Mouse (Mus musculus): Measurements from ENCODE around the gene Trpm3. TPM values are rescaled to one million over a fixed set of nuclear protein-coding genes. Genes with fewer than 3 reads are reported as not detected.

Gene Trpm3
- polyA plus RNA-seq, 1 experiment from 2014 or later, result 37.2 TPM

DNA sequence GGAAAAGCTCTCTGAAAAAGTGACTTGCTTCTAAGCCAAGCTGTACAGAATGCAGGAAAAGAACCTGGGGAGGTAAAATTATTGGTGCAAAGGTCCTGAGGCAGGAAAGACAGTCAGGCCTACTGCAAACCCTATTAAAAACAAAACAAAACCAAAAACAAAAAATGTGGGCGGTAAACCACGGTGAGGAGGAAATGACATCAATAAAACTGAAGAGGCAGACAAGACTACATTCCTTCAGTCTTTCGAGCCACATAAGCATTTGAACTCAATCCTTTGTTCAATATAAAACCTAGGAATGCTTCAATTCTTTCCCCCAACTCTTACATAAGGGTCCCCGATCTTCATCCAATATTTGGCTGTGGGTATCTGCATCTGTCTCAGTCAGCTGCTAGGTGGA is 814.3 kb downstream of the Trpm3 start:
- ATAC-seq (ENCODE audit: low FRiP score, low read depth), result no peak
- no peaks in the 10 kb centered on the region for H3K9me3 ChIP-seq
- H3K27me3 ChIP-seq, result no peaks in the 10 kb centered on the region
- H3K9ac ChIP-seq, result no peak overlapping the region
- WGBS, result 91% methylated on average over 4 of the region's 4 CpGs
- no peak overlapping the region for H3K4me3 ChIP-seq
- peaks cover 1% of the 10 kb centered on the region; the same call in 1 of the 2 replicates for H3K4me1 ChIP-seq (replicated peaks)
- H3K27ac ChIP-seq (replicated peaks), result no peak overlapping the region
- 0 out of 2 replicates have a peak, but pooled peaks cover under 1% of the 10 kb centered on the region for H3K36me3 ChIP-seq
- H3K4me2 ChIP-seq, result no peak overlapping the region

DNA sequence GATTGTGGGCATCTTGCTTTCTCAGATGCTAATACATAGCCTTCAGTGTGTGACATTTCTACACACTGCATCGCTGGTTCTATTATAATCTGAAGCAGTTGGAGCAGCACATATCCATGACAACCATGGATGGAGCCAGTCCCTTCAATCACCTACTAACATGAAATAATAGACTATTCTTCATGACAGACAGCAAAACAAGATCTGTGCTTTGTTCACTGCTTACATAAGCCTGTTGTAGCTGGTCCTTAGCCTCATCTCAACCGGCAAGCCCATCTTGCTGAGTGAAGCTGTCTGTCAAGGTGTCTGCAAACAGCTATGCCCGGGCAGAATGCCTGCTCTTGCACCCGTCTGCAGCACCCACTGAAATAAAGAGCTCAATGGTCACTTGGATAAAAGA is 819.6 kb downstream of the Trpm3 start:
- Histone ChIP-seq H3K27ac (replicated peaks) (0 out of 2 replicates have a peak overlapping the region, but pooled peaks have one; percentile 20), H3K27me3 (no peaks in the 10 kb centered on the region), H3K9me3 (no peaks in the 10 kb centered on the region), H3K4me2 (no peak overlapping the region), H3K4me1 (replicated peaks) (peaks cover 20% of the 10 kb centered on the region), H3K4me3 (no peak overlapping the region), H3K9ac (no peak overlapping the region), H3K36me3 (no peaks in the 10 kb centered on the region)
- ATAC-seq (ENCODE audit: low FRiP score, low read depth), result 0 out of 2 replicates have a peak, but pooled peaks have one; percentile 13
- WGBS, result 31% methylated on average over 4 of the region's 4 CpGs

DNA sequence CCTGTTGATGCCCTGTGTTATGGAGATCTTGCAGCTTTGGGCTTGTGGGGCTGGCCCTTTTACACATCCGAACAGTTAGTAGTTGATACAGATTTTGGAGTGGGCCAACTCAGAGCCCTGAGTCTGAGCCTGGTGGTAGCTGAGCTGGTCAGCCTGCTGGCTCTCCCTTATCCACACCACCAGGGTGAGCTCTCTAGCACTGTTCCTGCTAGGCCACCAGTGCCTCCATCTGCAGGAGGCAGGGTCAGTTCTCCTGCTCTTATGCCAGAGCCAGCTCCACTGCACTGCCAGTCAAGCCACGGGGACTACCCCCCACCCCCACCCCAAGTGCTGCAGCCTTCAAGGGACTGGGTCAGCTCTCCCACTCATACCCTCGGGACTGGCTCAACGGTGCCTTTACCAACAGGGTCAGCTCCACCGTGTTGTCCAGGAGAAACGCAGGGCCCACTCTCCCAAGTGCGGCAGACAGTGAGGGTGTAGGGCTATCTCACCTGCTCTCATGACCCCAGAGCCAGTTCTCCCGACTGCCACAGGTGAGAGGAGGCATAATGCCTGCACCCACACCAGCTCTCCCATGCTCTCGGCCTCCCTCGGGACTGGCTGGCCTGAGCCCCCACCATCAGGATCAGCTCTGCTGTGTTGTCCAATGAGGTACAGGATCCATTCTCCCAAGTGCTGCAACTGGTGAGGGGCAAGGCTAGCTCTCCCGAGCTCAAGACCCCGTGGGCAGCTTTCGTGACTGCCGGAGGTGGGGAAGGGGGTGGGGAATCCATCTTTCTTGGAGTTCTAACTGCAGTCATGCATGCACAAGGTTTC is 821.8 kb downstream of the Trpm3 start:
- H3K4me3 ChIP-seq, result no peak overlapping the region
- H3K27me3 ChIP-seq, result no peaks in the 10 kb centered on the region
- H3K36me3 ChIP-seq, result no peaks in the 10 kb centered on the region
- H3K9me3 ChIP-seq, result no peaks in the 10 kb centered on the region
- peaks cover 24% of the 10 kb centered on the region for H3K4me1 ChIP-seq (replicated peaks)
- no peak overlapping the region for H3K9ac ChIP-seq
- H3K4me2 ChIP-seq, result no peak overlapping the region
- no peak overlapping the region for H3K27ac ChIP-seq (replicated peaks)
- peak; percentile 36; the same call in 1 of the 2 replicates for ATAC-seq (ENCODE audit: low FRiP score, low read depth)
- WGBS, result 73% methylated on average over 14 of the region's 14 CpGs

DNA sequence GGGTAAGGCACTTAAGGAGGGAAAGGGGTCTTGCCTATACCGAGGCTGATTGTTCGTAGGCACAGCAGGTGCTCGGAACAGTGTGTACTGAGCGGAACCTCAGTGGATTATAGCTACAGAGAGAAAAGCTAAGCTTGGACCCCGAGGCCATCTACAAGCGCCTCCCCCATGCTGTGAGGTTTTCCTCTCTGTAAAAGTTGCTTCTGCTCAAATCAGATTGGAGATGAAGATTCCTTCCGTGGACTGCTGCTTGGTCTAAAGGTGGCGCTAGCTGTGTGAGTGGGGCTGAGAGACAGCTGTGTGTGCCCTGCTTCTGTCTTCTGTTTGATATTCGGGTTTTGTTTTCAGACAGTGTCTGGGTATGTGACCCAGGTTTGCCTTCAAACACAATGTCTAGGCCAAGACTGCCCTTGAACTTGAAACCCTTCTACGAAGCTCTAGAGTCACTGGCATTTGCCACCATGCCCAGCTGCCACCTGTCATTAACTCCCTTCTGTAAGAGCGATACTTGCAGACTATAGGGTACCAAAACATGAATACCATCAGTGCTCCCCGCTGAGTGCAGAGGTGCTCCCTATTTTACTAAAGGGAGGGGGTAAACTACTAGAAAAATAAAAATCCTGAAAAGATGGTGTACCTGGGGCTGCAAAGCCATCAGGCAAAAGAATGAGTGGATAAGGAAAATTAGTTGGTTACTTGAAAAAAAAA is 823.3 kb downstream of the Trpm3 start:
- no peak overlapping the region for H3K27ac ChIP-seq (replicated peaks)
- no peaks in the 10 kb centered on the region for H3K27me3 ChIP-seq
- H3K4me3 ChIP-seq, result no peak overlapping the region
- no peaks in the 10 kb centered on the region for H3K36me3 ChIP-seq
- peaks cover 24% of the 10 kb centered on the region for H3K4me1 ChIP-seq (replicated peaks)
- 48% methylated on average over 12 of the region's 12 CpGs for WGBS
- no peaks in the 10 kb centered on the region for H3K9me3 ChIP-seq
- no peak overlapping the region for H3K4me2 ChIP-seq
- no peak for ATAC-seq (ENCODE audit: low FRiP score, low read depth)
- no peak overlapping the region for H3K9ac ChIP-seq

DNA sequence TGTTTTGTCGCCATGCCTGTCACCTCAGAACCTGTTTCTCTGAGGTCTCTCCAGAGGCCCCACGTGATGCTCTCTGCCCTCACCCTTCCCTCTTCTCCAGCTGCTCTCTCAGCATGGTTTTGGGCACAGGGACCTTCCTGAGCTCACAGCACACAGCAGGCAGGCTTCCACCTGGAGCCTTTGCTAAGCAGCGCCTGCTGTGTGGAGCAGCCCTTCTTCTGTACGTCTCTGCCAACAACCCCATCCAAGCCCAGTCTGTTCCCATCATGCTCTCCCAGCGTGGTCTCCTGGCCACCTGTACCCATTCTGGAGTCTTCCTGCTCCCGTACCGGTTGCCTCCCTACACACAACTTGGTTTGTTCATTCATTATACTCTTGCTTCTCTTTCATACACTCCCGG is 823.9 kb downstream of the Trpm3 start:
- Histone ChIP-seq H3K27ac (replicated peaks) (no peak overlapping the region), H3K9ac (no peak overlapping the region), H3K4me3 (no peak overlapping the region), H3K36me3 (no peaks in the 10 kb centered on the region), H3K27me3 (no peaks in the 10 kb centered on the region), H3K9me3 (no peaks in the 10 kb centered on the region), H3K4me2 (no peak overlapping the region), H3K4me1 (replicated peaks) (peaks cover 24% of the 10 kb centered on the region)
- 41% methylated on average over 8 of the region's 8 CpGs for WGBS
- ATAC-seq (ENCODE audit: low FRiP score, low read depth), result no peak

DNA sequence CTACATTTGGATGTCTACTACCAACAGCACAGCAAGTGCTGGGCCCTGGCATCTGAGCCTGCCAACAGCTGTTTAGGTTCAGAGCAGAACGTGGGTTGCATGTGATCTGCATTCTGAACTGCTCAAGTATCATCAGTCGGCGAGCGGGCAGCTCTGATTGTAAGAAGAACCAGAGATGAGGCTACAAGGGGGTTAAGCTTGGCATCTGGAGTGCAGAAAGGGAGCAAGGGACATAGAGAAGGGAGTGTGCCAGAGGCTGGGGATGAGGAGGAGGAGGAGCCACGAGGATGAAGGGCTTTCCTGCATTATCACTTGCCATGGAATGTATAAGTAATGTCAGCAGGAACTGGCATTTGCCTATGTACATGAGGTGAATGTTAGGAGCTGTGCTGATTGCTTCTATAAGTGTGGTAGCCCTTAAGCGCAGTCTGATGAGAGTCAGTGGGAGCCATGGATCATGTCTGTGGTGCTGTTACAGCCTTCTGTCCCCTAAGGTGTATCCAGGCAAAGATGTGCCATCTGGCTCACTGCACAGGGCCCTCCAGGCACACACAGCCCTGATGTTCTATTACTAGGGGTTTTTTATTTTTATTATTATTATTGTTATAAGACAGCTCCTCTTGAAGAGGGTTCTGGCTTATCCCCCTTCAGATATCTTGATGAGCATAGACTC is 825.0 kb downstream of the Trpm3 start:
- WGBS, result 59% methylated on average over 6 of the region's 6 CpGs
- Histone ChIP-seq H3K4me3 (no peak overlapping the region), H3K4me1 (replicated peaks) (peaks cover 18% of the 10 kb centered on the region), H3K36me3 (no peaks in the 10 kb centered on the region), H3K9me3 (no peaks in the 10 kb centered on the region), H3K27ac (replicated peaks) (no peak overlapping the region), H3K9ac (no peak overlapping the region), H3K4me2 (no peak overlapping the region), H3K27me3 (no peaks in the 10 kb centered on the region)
- ATAC-seq (ENCODE audit: low FRiP score, low read depth), result no peak

DNA sequence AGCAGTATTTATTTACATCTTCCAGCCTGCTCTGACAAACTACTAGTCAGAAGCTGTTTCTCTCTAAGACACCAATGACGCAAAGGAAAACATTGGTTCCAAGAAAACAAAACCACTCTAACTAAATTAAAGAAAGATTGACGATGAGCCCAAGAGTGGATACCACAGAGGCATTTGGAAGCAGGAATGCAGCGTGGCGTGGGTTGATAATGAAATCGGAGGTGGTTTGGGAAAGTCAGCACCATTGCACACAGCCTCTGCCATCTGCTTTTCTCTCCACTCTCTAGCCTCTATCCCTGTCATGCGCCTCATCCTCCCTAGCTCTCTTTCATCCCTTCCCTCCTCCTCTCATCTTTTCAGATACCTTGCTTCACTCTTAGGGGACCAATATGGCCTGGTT is 826.6 kb downstream of the Trpm3 start:
- H3K9ac ChIP-seq, result no peak overlapping the region
- H3K9me3 ChIP-seq, result no peaks in the 10 kb centered on the region
- H3K4me3 ChIP-seq, result no peak overlapping the region
- WGBS, result 68% methylated on average over 6 of the region's 6 CpGs
- 0 out of 2 replicates have a peak, but pooled peaks cover 3% of the 10 kb centered on the region for H3K36me3 ChIP-seq
- ATAC-seq (ENCODE audit: low FRiP score, low read depth), result no peak
- H3K4me2 ChIP-seq, result no peak overlapping the region
- no peak overlapping the region for H3K27ac ChIP-seq (replicated peaks)
- peaks cover 18% of the 10 kb centered on the region for H3K4me1 ChIP-seq (replicated peaks)
- H3K27me3 ChIP-seq, result no peaks in the 10 kb centered on the region

DNA sequence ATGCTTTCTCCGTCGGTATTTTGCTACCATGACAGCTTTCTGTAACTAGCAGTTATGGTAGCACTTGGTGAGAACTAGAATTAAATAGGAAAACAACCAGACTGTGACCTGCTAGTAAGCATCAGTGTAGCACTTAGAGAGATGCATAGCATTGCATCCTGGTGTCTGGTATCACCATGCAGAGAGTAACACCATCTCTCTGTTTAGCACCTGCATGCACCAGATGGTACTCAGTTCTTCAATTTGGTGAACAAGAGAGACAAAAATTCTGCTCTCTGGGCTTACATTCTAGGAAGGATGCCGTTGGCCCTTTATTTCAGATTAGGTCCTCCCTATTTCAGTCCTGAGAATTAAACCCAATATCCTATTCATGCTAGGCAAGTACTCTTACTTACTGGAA is 834.4 kb downstream of the Trpm3 start:
- no peaks in the 10 kb centered on the region for H3K4me1 ChIP-seq (replicated peaks)

DNA sequence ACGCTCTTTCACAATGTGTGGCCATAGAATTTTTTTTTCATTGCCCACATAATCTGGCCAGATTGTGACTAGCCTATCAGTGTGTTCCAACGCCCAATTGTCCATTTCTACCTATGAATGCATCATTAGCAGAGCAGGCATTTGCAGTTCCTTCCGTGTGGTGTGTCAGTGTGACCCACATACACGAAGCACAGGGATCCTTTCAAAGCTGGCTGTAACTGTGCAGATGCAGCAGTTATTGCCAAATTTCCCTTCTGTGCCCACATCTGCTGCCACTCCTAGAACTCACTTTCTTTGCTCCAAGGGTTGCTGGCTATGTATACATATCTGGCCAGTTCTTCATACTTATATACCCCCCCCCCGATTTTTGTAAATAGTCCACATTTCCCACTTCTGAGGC is 834.9 kb downstream of the Trpm3 start:
- WGBS, result 83% methylated on average over 5 of the region's 5 CpGs
- ATAC-seq (ENCODE audit: low FRiP score, low read depth), result no peak

More for the DNA sequence above, 834.4 kb downstream of the Trpm3 start:
- WGBS, result 87% methylated on average over 3 of the region's 3 CpGs
- ATAC-seq (ENCODE audit: low FRiP score, low read depth), result no peak
- H3K4me3 ChIP-seq, result no peak overlapping the region
- H3K4me2 ChIP-seq, result no peak overlapping the region
- H3K9me3 ChIP-seq, result no peaks in the 10 kb centered on the region
- H3K27me3 ChIP-seq, result no peaks in the 10 kb centered on the region
- 0 out of 2 replicates have a peak, but pooled peaks cover 3% of the 10 kb centered on the region for H3K36me3 ChIP-seq
- no peak overlapping the region for H3K9ac ChIP-seq
- H3K27ac ChIP-seq (replicated peaks), result no peak overlapping the region

DNA sequence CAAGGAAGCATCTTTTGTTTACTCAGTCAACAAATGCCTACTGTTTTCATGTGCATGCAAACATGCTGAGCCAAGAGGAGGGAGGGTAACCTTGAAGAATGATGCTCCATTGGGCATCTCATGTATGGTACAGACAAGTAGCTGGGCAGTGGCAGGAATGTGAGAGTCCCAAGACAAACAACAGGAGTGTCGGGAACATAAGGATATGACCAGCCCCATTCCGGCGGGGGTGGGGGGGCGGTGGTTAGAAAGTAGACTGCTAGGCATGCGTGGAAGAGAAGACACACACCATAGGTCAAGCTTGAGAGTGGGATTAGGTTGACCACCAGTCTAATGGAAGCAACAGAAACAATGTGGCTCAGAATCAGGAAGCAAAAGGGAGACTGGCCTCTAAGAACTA is 837.0 kb downstream of the Trpm3 start:
- H3K27me3 ChIP-seq, result no peaks in the 10 kb centered on the region
- H3K9ac ChIP-seq, result no peak overlapping the region
- 94% methylated on average over 5 of the region's 5 CpGs for WGBS
- no peaks in the 10 kb centered on the region for H3K9me3 ChIP-seq
- no peaks in the 10 kb centered on the region for H3K4me1 ChIP-seq (replicated peaks)
- ATAC-seq (ENCODE audit: low FRiP score, low read depth), result no peak
- no peak overlapping the region for H3K4me2 ChIP-seq
- H3K4me3 ChIP-seq, result no peak overlapping the region
- no peaks in the 10 kb centered on the region for H3K36me3 ChIP-seq
- no peak overlapping the region for H3K27ac ChIP-seq (replicated peaks)

More for the DNA sequence above, 834.9 kb downstream of the Trpm3 start:
- Histone ChIP-seq H3K4me1 (replicated peaks) (no peaks in the 10 kb centered on the region), H3K27ac (replicated peaks) (no peak overlapping the region), H3K4me3 (no peak overlapping the region), H3K9ac (no peak overlapping the region), H3K9me3 (no peaks in the 10 kb centered on the region), H3K27me3 (no peaks in the 10 kb centered on the region), H3K36me3 (0 out of 2 replicates have a peak, but pooled peaks cover 3% of the 10 kb centered on the region), H3K4me2 (no peak overlapping the region)

DNA sequence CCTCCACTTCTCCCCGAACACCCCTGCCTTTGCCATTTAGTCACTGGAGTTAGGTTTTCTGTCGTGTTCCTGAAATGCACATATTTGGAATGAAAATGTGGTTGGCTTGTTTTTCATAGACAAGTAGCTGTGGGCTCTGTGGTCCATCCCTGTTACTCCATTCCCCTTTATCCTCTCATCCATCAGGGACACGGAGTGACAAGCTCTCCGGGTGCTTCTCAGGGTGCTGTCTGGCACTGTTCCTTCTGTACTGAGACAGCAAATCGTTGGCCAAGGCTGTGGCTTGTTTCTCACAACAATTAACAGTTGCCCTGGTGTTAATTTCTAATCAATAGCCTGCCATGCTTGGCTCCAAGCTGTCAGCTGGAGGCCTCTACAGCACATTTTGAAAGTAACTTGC is 838.7 kb downstream of the Trpm3 start:
- H3K4me1 ChIP-seq (replicated peaks), result no peaks in the 10 kb centered on the region
- H3K4me3 ChIP-seq, result no peak overlapping the region
- no peak overlapping the region for H3K9ac ChIP-seq
- no peaks in the 10 kb centered on the region for H3K27me3 ChIP-seq
- 52% methylated on average over 5 of the region's 5 CpGs for WGBS
- H3K4me2 ChIP-seq, result no peak overlapping the region
- H3K9me3 ChIP-seq, result no peaks in the 10 kb centered on the region
- no peak overlapping the region for H3K27ac ChIP-seq (replicated peaks)
- no peak for ATAC-seq (ENCODE audit: low FRiP score, low read depth)
- H3K36me3 ChIP-seq, result no peaks in the 10 kb centered on the region

DNA sequence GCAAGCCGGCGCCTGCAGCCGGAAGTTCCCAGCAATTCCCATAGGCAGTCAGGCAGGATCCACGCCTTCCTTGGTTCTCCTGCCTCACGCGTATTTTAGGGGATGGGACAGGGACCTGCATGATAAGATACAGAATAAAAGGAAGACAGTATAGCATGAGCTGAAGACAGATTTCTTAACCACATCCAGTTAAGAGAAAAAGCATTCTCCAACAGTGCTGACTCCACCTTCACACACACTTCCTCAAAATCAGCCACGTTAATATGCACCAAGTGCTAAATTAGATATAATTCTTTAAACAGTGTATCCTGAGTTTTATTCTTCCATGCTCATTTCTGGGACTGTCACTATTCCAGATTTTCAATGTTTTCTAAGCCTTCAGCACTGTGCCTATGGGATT is 839.9 kb downstream of the Trpm3 start:
- no peak overlapping the region for H3K27ac ChIP-seq (replicated peaks)
- no peak for ATAC-seq (ENCODE audit: low FRiP score, low read depth)
- no peak overlapping the region for H3K4me2 ChIP-seq
- no peaks in the 10 kb centered on the region for H3K4me1 ChIP-seq (replicated peaks)
- H3K9ac ChIP-seq, result no peak overlapping the region
- no peak overlapping the region for H3K4me3 ChIP-seq
- no peaks in the 10 kb centered on the region for H3K27me3 ChIP-seq
- no peaks in the 10 kb centered on the region for H3K9me3 ChIP-seq
- H3K36me3 ChIP-seq, result no peaks in the 10 kb centered on the region
- WGBS, result 94% methylated on average over 7 of the region's 7 CpGs
